Mouse (Mus musculus) MEL (cell line): ENCODE results near the gene Abtb1. TPM values are rescaled to one million over a fixed set of nuclear protein-coding genes. Genes with fewer than 3 reads are reported as not detected.

Experiments used
- DNase-seq: peaks from one replicate; pipeline ENCODE4 v3.0.0; 2011; ENCODE audit warnings: low read depth, low spot score
- H3K27ac ChIP-seq: 2 replicates; pipeline ENCODE4 v1.5.1; 2012; ENCODE audit warnings: low read depth, mild to moderate bottlenecking, control low read depth, low read length, moderate library complexity; ENCODE audit not compliant: control insufficient read depth
- H3K27me3 ChIP-seq, 2 experiments: fragments of 150-350 bp in 1 of 2; sonication (generic) in 1 of 2; 2 replicates each; pipeline ENCODE4 v1.6.1; 2012; ENCODE audit warnings: low read length in 2 of 2, mild to moderate bottlenecking in 2 of 2, improper control_type of control experiment in 1 of 2, moderate library complexity in 1 of 2; ENCODE audit not compliant: insufficient read depth in 2 of 2, control insufficient read depth in 1 of 2
- H3K36me3 ChIP-seq, 2 experiments: 2 replicates each; pipeline ENCODE4 v1.6.1; 2012 to 2014; ENCODE audit warnings: low read length in 2 of 2, improper control_type of control experiment in 1 of 2, inconsistent platforms in 1 of 2, mild to moderate bottlenecking in 1 of 2; ENCODE audit not compliant: insufficient read depth in 2 of 2, control insufficient read depth in 1 of 2
- H3K4me1 ChIP-seq, 2 experiments: fragments of 150-350 bp in 1 of 2; sonication (generic) in 1 of 2; 2 replicates each; pipeline ENCODE4 v1.6.1; 2012; ENCODE audit warnings: low read length in 2 of 2, improper control_type of control experiment in 1 of 2, mild to moderate bottlenecking in 1 of 2; ENCODE audit not compliant: insufficient read depth in 2 of 2, control insufficient read depth in 1 of 2
- H3K4me3 ChIP-seq, 2 experiments: fragments of 150-350 bp in 1 of 2; sonication (generic) in 1 of 2; 2 replicates each; pipeline ENCODE4 v1.5.1; 2012; ENCODE audit warnings: low read depth in 2 of 2, low read length in 2 of 2, mild to moderate bottlenecking in 2 of 2, moderate library complexity in 2 of 2, control low read depth in 1 of 2, improper control_type of control experiment in 1 of 2; ENCODE audit not compliant: control insufficient read depth in 1 of 2, insufficient read depth in 1 of 2
- H3K79me2 ChIP-seq: 2 replicates; pipeline ENCODE4 v1.6.1; 2012; ENCODE audit warnings: mild to moderate bottlenecking, low read length, moderate library complexity; ENCODE audit not compliant: control insufficient read depth, poor library complexity, insufficient read depth
- H3K9ac ChIP-seq: 2 replicates; pipeline ENCODE4 v1.6.1; 2012; ENCODE audit warnings: low read depth, mild to moderate bottlenecking, control low read depth, low read length, moderate library complexity; ENCODE audit not compliant: control insufficient read depth, poor library complexity, severe bottlenecking
- H3K9me3 ChIP-seq: fragments of 150-350 bp; sonication (generic); replicated peaks from 2 replicates; pipeline ENCODE4 v1.6.1; 2012; ENCODE audit warnings: mild to moderate bottlenecking, low read length, improper control_type of control experiment, moderate library complexity; ENCODE audit not compliant: insufficient read depth
- BHLHE40 ChIP-seq: IDR thresholded peaks from 2 replicates; pipeline ENCODE4 v1.6.1; 2012; ENCODE audit warnings: low read depth, mild to moderate bottlenecking, inconsistent platforms, low read length, improper control_type of control experiment, borderline replicate concordance
- CHD1 ChIP-seq: IDR thresholded peaks from 2 replicates; pipeline ENCODE4 v1.6.1; 2012; ENCODE audit warnings: low read depth, mild to moderate bottlenecking, inconsistent platforms, low read length, improper control_type of control experiment
- EP300 ChIP-seq, 2 experiments: IDR thresholded peaks; 2 replicates each; pipeline ENCODE4 v1.6.1; 2011; ENCODE audit warnings: improper control_type of control experiment in 2 of 2, low read length in 2 of 2, low read depth in 1 of 2, mild to moderate bottlenecking in 1 of 2
- ETS1 ChIP-seq: IDR thresholded peaks from 2 replicates; pipeline ENCODE4 v1.6.1; 2012; ENCODE audit warnings: low read depth, mild to moderate bottlenecking, inconsistent platforms, low read length, improper control_type of control experiment, moderate library complexity
- JUND ChIP-seq: IDR thresholded peaks from 2 replicates; pipeline ENCODE4 v1.6.1; 2011; ENCODE audit warnings: low read depth, mild to moderate bottlenecking, improper control_type of control experiment, low read length
- KAT2A ChIP-seq: conservative IDR thresholded peaks from 2 replicates; pipeline ENCODE4 v1.6.1; 2012; ENCODE audit warnings: low read depth, low read length, improper control_type of control experiment, inconsistent platforms
- MAFK ChIP-seq: IDR thresholded peaks from 2 replicates; pipeline ENCODE4 v1.6.1; 2011; ENCODE audit warnings: low read depth, mild to moderate bottlenecking, low read length, improper control_type of control experiment, borderline replicate concordance
- MEF2A ChIP-seq: IDR thresholded peaks from 2 replicates; pipeline ENCODE4 v1.6.1; 2014; ENCODE audit warnings: low read depth, mild to moderate bottlenecking, inconsistent platforms, low read length, improper control_type of control experiment; ENCODE audit not compliant: poor library complexity, insufficient replicate concordance, severe bottlenecking; ENCODE audit errors: extremely low read depth
- MXI1 ChIP-seq: IDR thresholded peaks from 2 replicates; pipeline ENCODE4 v1.6.1; 2011; ENCODE audit warnings: mild to moderate bottlenecking, low read depth, low read length, improper control_type of control experiment
- MYB ChIP-seq: IDR thresholded peaks from 2 replicates; pipeline ENCODE4 v1.6.1; 2011; ENCODE audit warnings: mild to moderate bottlenecking, low read depth, low read length, improper control_type of control experiment
- MYC ChIP-seq: IDR thresholded peaks from 2 replicates; pipeline ENCODE4 v1.6.1; 2011; ENCODE audit warnings: low read depth, mild to moderate bottlenecking, low read length, improper control_type of control experiment, moderate library complexity
- NELFE ChIP-seq: IDR thresholded peaks from 2 replicates; pipeline ENCODE4 v1.6.1; 2011; ENCODE audit warnings: low read depth, low read length, improper control_type of control experiment
- NRF1 ChIP-seq: IDR thresholded peaks from 2 replicates; pipeline ENCODE4 v1.6.1; 2014; ENCODE audit warnings: low read depth, mild to moderate bottlenecking, inconsistent platforms, low read length, improper control_type of control experiment, moderate library complexity; ENCODE audit not compliant: poor library complexity, insufficient read depth, severe bottlenecking
- SIN3A ChIP-seq: IDR thresholded peaks from 2 replicates; pipeline ENCODE4 v1.6.1; 2012; ENCODE audit warnings: low read length, improper control_type of control experiment, inconsistent platforms
- TCF12 ChIP-seq: IDR thresholded peaks from 2 replicates; pipeline ENCODE4 v1.6.1; 2014; ENCODE audit warnings: low read depth, mild to moderate bottlenecking, inconsistent platforms, low read length, improper control_type of control experiment, moderate library complexity
- UBTF ChIP-seq: IDR thresholded peaks from 2 replicates; pipeline ENCODE4 v1.6.1; 2012; ENCODE audit warnings: low read depth, mild to moderate bottlenecking, inconsistent platforms, low read length, improper control_type of control experiment, moderate library complexity, borderline replicate concordance; ENCODE audit not compliant: insufficient read depth
- USF1 ChIP-seq: IDR thresholded peaks from 2 replicates; pipeline ENCODE4 v1.6.1; 2014; ENCODE audit warnings: low read depth, mild to moderate bottlenecking, inconsistent platforms, low read length, improper control_type of control experiment, moderate library complexity
- USF2 ChIP-seq, 2 experiments: IDR thresholded peaks; 2 replicates each; pipeline ENCODE4 v1.6.1; 2011 to 2012; ENCODE audit warnings: improper control_type of control experiment in 2 of 2, low read length in 2 of 2, borderline replicate concordance in 1 of 2, inconsistent platforms in 1 of 2, low read depth in 1 of 2, mild to moderate bottlenecking in 1 of 2; ENCODE audit not compliant: insufficient read depth in 1 of 2
- polyA plus RNA-seq, 2 experiments: library from polyadenylated mRNA; stranded (reverse) in 1 of 2; unstranded in 1 of 2; fragments of >175 nt in 1 of 2; fragments of >200 nt in 1 of 2; gene quantifications; 2 replicates each; pipeline versions ENCODE4 v1.2.1 to v1.2.4; 2012; ENCODE audit warnings: low replicate concordance in 2 of 2, low read depth in 1 of 2; ENCODE audit not compliant: insufficient read length in 2 of 2, insufficient read depth in 1 of 2, missing spikeins in 1 of 2
- total RNA-seq: library from RNA; depleted of rRNA; stranded (reverse); fragments of 300-350 nt; gene quantifications from 2 replicates; pipeline ENCODE4 v1.2.3, GENCODE M21; 2012

Abtb1 gene
- total and polyA plus RNA-seq, 3 experiments = 7.4 to 16.9 TPM; not detected in 1

GRCm38 (mm10) chr6:88811880-88812400 lies 29.8 kb downstream of the Abtb1 start:
- TF ChIP-seq MAFK = no peak
- TF ChIP-seq, all 39 proteins: peak for 0
- Histone ChIP-seq H3K9me3 (no peaks in the 10 kb centered on the region), H3K4me1 (no peaks in the 10 kb centered on the region), H3K27me3 (peaks cover 0 to 5% of the 10 kb centered on the region in 2 experiments; a peak in 3 of 4 replicates), H3K4me3 (no peak overlapping the region), H3K9ac (no peak overlapping the region), H3K36me3 (no peaks in the 10 kb centered on the region), H3K27ac (no peak overlapping the region), H3K79me2 (no peaks in the 10 kb centered on the region)
- DNase-seq = no peak

DNA sequence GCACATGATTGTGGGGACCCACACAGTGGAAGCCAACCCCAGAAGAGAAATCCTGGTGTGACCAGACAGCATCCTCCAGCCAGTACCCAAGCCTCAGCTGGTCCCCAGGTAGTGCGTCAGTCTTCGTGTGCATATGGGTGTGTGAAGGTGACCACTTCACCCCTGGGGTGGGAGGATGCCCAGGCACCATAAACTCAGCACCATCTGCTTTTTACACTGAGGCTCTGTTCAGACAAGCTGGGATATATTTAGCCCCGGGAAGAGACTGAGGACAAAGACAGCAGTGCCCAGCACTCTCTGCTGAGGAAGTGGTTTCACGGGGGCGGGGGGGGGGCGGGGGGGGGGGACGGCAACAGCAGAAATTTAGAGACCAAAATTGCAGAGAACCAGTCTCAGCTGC lies 30.4 kb downstream of the Abtb1 start:
- no peak for TF ChIP-seq USF1
- no peak for TF ChIP-seq SIN3A
- no peak for TF ChIP-seq JUND
- no peak for TF ChIP-seq MEF2A
- TF ChIP-seq ETS1 = no peak
- TF ChIP-seq MAFK = no peak
- no peak for TF ChIP-seq UBTF
- TF ChIP-seq CHD1 = no peak
- no peak for TF ChIP-seq BHLHE40
- no peak for TF ChIP-seq MYC
- TF ChIP-seq NRF1 = no peak
- no peak for TF ChIP-seq MXI1
- no peak for TF ChIP-seq MYB
- no peak for TF ChIP-seq KAT2A
- TF ChIP-seq EP300 (IDR thresholded peaks at IDR 0.05; ENCODE audit: low read depth in 1 of 2, low read length in 2 of 2) = no peak
- no peak for TF ChIP-seq NELFE
- TF ChIP-seq TCF12 = no peak
- no peak for TF ChIP-seq USF2 (IDR thresholded peaks at IDR 0.05; ENCODE audit: borderline replicate concordance in 1 of 2, insufficient read depth in 1 of 2, low read depth in 1 of 2, low read length in 2 of 2)
- peaks cover 0 to 5% of the 10 kb centered on the region in 2 experiments; a peak in 3 of 4 replicates for H3K27me3 ChIP-seq
- no peaks in the 10 kb centered on the region for H3K36me3 ChIP-seq

More for the DNA sequence above, 30.4 kb downstream of the Abtb1 start:
- no peak for DNase-seq
- Histone ChIP-seq H3K9me3 (no peaks in the 10 kb centered on the region), H3K9ac (no peak overlapping the region), H3K27ac (no peak overlapping the region), H3K4me1 (no peaks in the 10 kb centered on the region), H3K79me2 (no peaks in the 10 kb centered on the region), H3K4me3 (no peak overlapping the region)
